Mouse (Mus musculus) erythroblast, embryonic 14.5 days (primary cell): Measurements from ENCODE around the gene Rd3l. TPM values are rescaled to one million over a fixed set of nuclear protein-coding genes. Genes with fewer than 3 reads are reported as not detected.

ENCODE experiments used
- H3K27me3 ChIP-seq: 2 replicates; pipeline ENCODE4 v1.6.1; 2012; ENCODE audit warnings: inconsistent platforms; ENCODE audit not compliant: control insufficient read depth
- H3K36me3 ChIP-seq: 2 replicates; pipeline ENCODE4 v1.6.1; 2012; ENCODE audit warnings: mild to moderate bottlenecking, inconsistent platforms; ENCODE audit not compliant: control insufficient read depth
- H3K4me1 ChIP-seq: 2 replicates; pipeline ENCODE4 v1.6.1; 2012; ENCODE audit warnings: inconsistent platforms; ENCODE audit not compliant: control insufficient read depth
- H3K4me3 ChIP-seq: replicated peaks from 2 replicates; pipeline ENCODE3; 2012; ENCODE audit warnings: moderate library complexity, mild to moderate bottlenecking, inconsistent platforms
- H3K9me3 ChIP-seq: 2 replicates; pipeline ENCODE4 v1.6.1; 2012; ENCODE audit warnings: low read length, inconsistent platforms, mixed read lengths; ENCODE audit not compliant: control insufficient read depth
- GATA1 ChIP-seq: IDR thresholded peaks from 2 replicates; pipeline ENCODE4 v1.6.1; 2012; ENCODE audit warnings: low read length, inconsistent platforms, mixed read lengths
- TAL1 ChIP-seq: IDR thresholded peaks from 3 replicates; pipeline ENCODE4 v1.6.1; 2012; ENCODE audit warnings: low read length, inconsistent platforms, mixed read lengths
- polyA plus RNA-seq: library from polyadenylated mRNA; stranded (reverse); fragments of >175 nt; gene quantifications from 2 replicates; pipeline ENCODE4 v1.2.3, GENCODE M21; 2012

Rd3l gene
- polyA plus RNA-seq, 1 experiment = not detected

DNA sequence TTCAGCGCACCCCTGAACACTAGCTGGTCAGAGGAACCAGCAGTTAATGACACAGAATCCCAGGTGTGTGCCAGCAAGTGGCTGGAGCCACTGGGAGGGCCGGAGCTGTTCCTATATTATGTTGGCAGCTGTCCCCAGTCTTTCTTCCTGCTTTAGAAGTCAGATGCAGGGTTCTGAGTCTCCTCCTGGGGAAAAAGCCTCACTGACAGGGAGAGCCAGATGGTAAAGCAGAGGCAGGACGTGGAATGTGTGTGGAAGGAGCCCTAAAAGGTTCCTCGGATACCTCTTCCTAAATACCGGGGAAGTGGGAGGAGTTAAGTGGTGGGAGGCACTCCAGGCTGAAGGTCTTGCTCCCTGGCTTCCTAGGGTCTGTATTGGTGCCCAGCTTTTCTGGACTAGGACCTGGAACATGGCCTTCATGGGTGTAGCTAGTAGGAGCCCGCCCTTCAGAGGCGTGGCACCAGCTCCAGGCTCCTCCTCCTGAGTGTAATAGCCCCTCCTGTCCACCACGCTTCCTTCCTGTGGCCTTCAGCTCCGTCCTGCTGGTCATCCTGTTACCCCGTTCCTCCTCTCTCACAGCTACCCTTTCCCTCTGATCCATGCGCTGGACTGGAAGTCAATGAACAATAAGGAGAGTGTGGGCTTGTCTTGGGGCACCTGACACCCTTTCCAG is 47.9 kb downstream of the Rd3l start:
- H3K9me3 ChIP-seq = no peaks in the 10 kb centered on the region
- no peak overlapping the region for H3K4me3 ChIP-seq
- H3K27me3 ChIP-seq = no peaks in the 10 kb centered on the region
- TF ChIP-seq TAL1 = no peak
- no peak for TF ChIP-seq GATA1
- H3K36me3 ChIP-seq = no peaks in the 10 kb centered on the region
- H3K4me1 ChIP-seq = peaks cover 10% of the 10 kb centered on the region

DNA sequence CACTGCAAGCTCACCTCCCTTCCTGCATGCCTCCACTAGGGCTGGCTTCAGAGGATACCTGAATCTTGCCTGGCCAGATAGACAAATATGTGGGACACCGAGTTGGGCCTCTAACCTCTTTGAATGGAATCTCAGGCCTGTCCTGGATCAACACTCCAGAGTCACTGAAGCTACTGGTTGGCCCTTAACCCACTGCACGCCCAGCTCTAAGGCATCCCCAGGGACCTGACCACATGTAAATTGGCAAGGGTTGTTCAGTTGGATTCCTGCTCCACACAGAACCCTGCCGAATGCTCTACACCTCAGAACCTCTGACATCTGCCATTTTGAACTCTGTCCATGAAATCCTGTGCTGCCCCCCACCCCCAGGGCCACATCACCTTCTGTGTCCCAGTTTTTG is 48.6 kb downstream of the Rd3l start:
- peaks cover 10% of the 10 kb centered on the region for H3K4me1 ChIP-seq
- TF ChIP-seq TAL1 (no peak), GATA1 (no peak)
- no peaks in the 10 kb centered on the region for H3K9me3 ChIP-seq
- H3K27me3 ChIP-seq = no peaks in the 10 kb centered on the region
- H3K4me3 ChIP-seq = no peak overlapping the region
- no peaks in the 10 kb centered on the region for H3K36me3 ChIP-seq

DNA sequence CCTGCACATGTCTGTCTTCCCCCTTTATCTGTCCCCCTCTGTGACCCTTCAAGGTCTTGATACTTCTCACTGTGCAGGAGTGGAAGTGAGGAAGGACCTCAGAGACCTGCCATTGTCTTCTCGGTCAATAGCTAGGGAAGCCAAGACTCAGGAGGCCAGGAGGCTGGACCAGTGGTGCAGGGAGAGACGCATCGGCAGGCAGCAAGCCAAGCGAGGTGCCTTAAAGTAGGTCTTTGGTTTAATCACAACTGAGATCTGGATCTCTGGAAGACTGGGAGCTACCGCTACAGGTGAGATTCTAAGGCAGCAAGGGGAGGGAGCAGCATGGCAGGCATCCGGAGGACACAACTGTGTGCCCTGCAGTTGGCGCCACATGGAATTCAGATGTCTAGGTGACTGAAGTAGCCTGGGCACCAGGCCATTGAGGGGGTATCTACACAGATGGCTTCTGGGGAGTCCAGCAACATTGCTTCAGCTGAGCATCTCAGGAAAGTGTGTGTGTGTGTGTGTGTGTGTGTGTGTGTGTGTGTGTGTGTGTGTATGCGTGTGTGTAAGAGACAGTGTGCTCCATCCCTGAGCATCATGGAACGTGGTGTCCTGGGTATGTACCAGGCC is 49.6 kb downstream of the Rd3l start:
- H3K9me3 ChIP-seq = no peaks in the 10 kb centered on the region
- TF ChIP-seq TAL1 = no peak
- no peak for TF ChIP-seq GATA1
- no peak overlapping the region for H3K4me3 ChIP-seq
- peaks cover 7% of the 10 kb centered on the region for H3K4me1 ChIP-seq
- no peaks in the 10 kb centered on the region for H3K27me3 ChIP-seq
- no peaks in the 10 kb centered on the region for H3K36me3 ChIP-seq

Other genes with a start within 250 kb of the Rd3l start
- gene Klc1, start 222.5 kb downstream of the Rd3l start, polyA plus RNA-seq = 2.9 and 3.9 TPM in 2 replicates
- gene Xrcc3, start 167.4 kb downstream of the Rd3l start, polyA plus RNA-seq = 0.85 and 1.6 TPM in 2 replicates
- gene Zfyve21, start 167.1 kb downstream of the Rd3l start, polyA plus RNA-seq = 1.7 TPM in 2 replicates
- 0.79 and 0.81 TPM in 2 replicates for gene Ppp1r13b, start 73.2 kb downstream of the Rd3l start, polyA plus RNA-seq
- gene Atp5mpl, start 14.3 kb downstream of the Rd3l start, polyA plus RNA-seq = 3.3 and 4.1 TPM in 2 replicates
- not detected in 2 replicates for gene Tdrd9, start 9.8 kb downstream of the Rd3l start, polyA plus RNA-seq
- not detected in 2 replicates for gene Aspg, start 125.4 kb upstream of the Rd3l start, polyA plus RNA-seq
- 0.01 TPM in 1 of 2 replicates, not detected in the other for gene Kif26a, start 164.9 kb upstream of the Rd3l start, polyA plus RNA-seq